Mouse (Mus musculus) left cerebral cortex, adult 18-20 months (tissue): ENCODE data around the gene Rnf213. TPM values are rescaled to one million over a fixed set of nuclear protein-coding genes. Genes with fewer than 3 reads are reported as not detected.
A peak's percentile ranks its signal among the peaks of the same experiment; 100 is the strongest.

Experiments used
- DNase-seq, 2 experiments: peaks; one replicate each; pipeline ENCODE4 v3.0.0; 2021 to 2022; ENCODE audit warnings: low spot score in 2 of 2, mixed read lengths in 1 of 2
- total RNA-seq, 2 experiments: library from RNA; stranded (reverse); gene quantifications; 2 replicates each; pipeline ENCODE4 v1.2.3; 2021

The Rnf213 gene
- total RNA-seq, 2 experiments from 2014 or later = 3.6 to 4.0 TPM

DNA sequence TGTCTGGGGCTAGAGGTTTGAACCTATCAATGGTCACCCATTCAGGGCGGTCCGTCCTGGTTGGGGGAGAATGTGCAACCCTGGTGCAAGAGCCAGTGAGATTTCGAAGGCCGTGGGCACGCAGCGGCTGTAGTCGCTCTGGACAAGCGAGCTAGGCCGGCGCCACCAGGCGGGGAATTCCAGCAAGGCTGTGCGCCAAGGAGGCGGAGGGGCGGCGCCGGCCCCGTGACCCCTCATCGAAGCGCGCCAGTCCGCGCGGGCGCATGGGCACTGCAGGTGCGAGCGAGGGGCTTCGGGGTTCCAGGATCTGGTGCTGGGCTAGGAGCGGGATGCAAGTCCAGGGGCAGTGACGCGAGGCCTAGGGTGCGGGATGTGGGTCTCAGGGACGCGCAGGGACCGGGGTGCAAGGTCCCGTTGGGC is 3.0 kb upstream of the Rnf213 start:
- peak; percentile 44 to 54 for DNase-seq

- DNase-seq = peak; percentile 20 to 44
These were observed 2.3 kb upstream of the Rnf213 start for GRCm38 (mm10) chr11:119390271-119391231.

DNA sequence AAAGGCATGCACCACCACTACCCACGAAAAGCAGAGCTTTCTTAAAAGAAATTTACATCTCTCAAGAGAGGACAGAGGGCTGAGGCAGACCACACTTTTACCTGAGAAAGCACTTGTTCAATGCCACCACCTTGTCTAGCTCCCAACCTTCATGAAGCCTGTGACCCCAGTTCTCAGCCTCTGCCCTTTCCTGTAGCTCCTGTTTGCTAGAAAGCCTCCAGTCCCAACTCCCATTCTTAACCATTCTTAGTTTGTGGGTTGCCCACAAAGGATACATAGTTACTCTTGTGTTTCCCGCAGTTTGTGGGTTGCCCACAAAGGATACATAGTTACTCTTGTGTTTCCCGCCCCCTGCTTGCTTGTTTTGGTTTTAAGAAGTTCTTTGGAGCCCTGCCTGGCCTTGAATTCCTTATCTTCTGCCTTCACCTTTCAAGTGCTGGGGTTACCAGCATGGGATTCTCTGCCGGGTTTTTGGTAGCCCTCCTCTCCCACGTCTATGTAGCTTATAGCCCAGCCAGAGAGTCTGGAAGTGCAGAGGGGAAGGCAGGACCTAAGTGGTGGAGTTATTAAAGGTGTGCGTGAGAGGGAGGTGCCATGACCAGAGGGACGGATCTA is 1.4 kb upstream of the Rnf213 start:
- no peak for DNase-seq

- no peak for DNase-seq
These were observed 792 bp upstream of the Rnf213 start for GRCm38 (mm10) chr11:119392001-119392614.

GRCm38 (mm10) chr11:119393483-119393804 is 544 bp downstream of the Rnf213 start:
- no peak for DNase-seq

GRCm38 (mm10) chr11:119394210-119394609 is 1.3 kb downstream of the Rnf213 start:
- DNase-seq = no peak

- DNase-seq = no peak
These were observed 2.5 kb downstream of the Rnf213 start for GRCm38 (mm10) chr11:119395394-119395793.

DNA sequence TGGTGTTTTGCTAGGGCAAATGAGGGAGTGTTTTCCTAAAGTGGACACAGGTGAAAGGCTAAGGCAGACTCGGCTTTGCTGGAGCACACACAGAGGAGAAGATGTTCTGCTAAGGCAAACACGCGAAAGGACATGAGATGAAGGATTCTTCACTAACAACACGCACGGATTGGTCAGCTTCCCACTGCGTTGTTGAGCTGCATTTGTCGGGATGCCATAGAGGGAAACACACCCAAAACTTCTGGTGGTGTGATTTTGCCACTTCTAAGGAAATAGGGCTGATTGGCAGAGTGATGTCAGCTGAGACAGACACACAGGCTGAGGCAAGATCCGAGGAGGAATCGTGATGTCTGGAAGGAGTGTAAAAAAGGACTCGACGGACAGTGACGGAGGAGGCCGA is 3.0 kb downstream of the Rnf213 start:
- DNase-seq = no peak

DNA sequence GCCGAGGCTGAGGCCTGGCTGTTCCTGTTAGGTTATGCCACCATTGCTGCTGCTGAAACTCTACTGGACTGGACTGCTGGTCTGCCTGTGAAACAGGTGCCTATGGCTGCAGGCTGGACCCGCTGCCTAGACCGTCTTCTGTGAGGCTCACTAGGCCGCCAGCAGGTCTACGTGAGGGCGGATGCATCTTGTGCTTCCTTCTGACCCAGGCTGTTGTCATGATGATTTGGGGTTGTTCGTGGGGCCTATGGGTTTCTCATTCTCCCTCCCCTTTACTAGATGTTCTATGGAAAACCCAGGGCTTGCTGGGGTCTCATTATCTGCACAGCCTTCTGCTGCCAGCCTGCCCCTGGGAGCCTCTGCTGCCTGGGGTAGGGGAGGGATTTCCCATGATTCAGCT is 3.6 kb downstream of the Rnf213 start:
- DNase-seq = no peak

GRCm38 (mm10) chr11:119402501-119403160 is 9.7 kb downstream of the Rnf213 start:
- DNase-seq = no peak

GRCm38 (mm10) chr11:119404627-119405026 is 11.7 kb downstream of the Rnf213 start:
- no peak for DNase-seq

DNA sequence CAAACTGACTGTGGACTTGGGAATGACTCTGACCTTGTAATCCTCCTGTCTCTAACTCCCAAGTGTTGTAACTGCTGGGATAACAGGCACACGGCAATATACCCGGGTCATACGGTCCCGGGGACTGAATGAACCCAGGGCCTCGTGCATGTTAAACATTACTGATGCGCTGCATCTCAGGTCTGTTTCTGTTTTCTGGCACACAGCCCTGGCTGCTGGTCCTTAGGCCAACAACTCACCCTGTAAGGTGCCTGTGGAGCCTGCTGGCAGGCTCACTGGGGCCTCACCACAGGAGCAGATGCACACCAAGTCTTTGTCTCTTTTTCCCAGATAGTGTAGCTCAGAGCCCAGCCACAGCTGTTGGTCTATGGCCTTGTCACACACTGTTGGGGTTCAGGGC is 14.5 kb downstream of the Rnf213 start:
- no peak for DNase-seq

DNA sequence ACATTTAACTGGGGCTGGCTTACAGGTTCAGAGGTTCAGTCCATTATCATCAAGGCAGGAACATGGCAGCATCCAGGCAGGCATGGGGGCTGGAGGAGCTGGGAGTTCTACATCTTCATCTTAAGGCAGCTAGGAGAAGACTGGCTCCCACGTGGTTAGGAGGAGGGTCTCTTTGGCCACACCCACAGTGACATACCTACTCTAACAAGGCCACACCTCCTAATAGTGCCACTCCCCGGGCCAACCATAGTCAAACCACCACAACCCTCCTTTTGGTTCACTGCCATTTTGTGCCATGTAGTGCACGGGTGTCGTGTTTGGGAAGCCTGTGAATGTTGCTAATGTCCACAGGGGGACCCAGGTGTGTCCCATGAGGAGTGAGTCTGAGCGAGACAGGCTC is 15.1 kb downstream of the Rnf213 start:
- no peak for DNase-seq

DNA sequence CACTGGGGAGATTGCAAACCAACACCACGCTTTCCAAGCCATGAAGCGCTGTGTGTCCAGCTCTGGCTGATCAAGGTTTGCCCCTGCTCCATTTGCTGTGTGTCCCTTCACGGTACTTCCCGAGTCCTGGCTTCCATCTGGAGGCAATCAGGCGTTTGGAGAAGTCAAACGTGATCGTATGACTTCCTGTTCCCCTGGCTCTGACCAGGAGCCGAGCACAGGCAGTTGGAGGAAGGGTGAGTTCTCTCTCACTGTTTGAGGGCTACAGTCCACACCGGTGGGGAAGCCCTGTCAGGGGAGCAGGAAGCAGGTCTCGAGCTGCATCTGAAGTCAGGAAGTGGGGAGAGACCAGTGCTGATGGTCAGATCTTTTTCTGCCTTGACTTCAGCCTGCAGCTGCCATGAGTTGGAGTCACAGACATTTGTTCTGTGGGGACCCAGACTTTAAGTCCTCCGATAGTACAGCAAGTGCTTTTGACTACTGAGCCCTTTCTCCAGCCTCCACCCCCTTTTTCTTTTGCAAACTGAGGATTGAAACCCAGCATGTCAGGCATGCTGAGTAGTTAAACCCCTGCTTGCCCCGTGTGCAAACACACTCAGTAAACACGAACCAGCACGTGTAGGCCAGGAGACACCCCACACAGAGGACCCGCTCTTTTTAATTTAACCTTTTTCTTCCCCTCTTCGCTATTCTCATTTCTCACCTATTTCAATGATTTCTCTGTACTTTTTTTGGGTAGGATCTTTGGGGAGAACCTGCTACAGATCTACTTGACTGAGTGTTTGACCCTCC is 26.6 kb downstream of the Rnf213 start:
- no peak for DNase-seq

- no peak for DNase-seq
These were observed 27.5 kb downstream of the Rnf213 start for GRCm38 (mm10) chr11:119420426-119420825.

DNA sequence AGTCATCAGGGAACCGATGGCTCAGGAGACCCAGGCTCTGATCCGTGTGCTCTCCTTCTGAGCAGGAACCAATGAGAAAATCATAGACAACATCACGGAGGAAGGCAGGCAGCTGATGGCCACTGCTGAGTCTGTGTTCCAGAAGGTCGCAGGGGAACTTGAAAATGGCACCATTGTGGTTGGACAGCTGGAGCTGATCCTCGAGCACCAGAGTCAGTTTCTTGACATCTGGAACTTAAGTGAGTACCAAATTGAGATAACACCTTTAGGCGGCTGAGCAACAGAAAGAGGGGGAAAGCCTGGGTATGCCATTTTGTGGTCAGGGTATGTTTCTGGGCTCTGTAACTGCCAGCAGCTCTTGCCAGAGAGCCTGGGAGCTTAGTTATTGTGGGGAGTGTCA is 34.5 kb downstream of the Rnf213 start:
- DNase-seq = no peak

DNA sequence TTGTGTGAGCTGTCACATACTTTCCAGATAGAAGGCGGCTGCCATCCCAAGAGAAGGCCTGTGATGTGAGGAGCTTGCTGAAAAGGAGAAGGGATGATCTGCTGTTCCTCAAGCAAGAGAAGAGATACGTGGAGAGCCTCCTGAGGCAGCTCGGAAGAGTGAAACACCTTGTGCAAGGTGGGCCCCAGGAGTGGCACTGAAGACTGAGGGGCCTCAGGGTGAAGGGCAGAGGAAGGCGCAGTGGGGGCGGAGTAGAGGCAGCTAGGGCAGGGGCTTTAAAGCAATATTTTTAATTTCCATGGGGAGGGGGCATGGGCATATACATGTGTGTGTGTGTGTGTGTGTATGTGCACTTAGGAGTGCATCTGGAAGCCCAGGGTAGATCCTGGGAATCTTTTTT is 35.1 kb downstream of the Rnf213 start:
- no peak for DNase-seq

DNA sequence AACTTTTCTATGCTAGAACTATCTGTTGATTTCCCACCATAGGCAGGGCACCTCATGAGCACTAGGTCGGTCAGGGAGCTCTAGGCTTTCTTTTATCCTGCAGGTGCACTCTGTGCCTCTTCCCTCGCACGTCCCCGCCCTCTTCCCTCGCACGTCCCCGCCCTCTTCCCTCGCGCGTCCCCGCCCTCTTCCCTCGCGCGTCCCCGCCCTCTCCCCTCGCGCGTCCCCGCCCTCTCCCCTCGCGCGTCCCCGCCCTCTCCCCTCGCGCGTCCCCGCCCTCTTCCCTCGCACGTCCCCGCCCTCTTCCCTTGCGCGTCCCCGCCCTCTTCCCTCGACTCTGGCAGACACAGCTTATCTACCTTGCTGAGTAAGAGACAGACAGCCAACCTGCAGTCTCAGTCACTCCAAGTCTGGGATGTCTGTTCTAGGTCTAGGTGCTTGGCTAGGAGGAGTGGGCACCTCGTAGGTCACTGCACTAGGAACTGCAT is 35.8 kb downstream of the Rnf213 start:
- no peak for DNase-seq

DNA sequence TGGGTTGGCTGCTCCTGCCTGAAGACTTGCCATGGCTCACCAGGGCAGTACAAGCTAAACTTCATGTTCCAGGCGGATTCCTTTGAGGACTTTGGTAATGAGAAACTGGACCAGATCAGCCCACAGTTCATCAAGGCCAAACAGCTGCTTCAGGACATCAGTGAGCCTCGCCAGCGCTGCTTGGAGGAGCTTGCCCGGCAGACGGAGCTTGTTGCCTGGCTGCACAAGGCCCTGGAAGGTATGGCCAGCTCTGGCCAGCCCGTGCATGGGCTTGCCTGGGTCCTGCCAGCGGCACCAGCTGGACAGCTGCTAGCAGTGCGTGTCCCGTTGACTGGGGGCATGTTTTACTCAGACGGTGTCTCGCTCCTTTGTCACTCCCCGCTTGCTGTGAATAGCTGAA is 38.6 kb downstream of the Rnf213 start:
- no peak for DNase-seq

DNA sequence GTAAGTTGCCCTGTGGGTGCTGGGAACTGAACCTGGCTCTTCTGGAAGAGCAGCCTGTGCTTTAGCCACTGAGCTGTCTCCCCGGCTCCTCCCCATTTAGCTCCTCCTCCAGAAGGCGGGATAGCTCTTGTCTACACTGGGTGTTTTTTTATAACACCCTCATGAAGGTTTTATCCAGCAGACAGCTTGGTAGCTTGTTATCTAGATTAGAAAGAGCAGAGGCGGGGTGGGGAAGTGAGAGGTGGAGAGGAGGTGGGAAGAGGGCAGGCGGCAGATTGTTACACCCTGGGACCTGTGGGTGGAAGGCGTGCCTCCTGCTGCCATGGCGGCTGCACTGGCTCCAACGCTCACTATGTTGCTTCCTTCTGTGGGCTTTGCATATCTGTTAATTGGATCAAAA is 39.8 kb downstream of the Rnf213 start:
- no peak for DNase-seq

DNA sequence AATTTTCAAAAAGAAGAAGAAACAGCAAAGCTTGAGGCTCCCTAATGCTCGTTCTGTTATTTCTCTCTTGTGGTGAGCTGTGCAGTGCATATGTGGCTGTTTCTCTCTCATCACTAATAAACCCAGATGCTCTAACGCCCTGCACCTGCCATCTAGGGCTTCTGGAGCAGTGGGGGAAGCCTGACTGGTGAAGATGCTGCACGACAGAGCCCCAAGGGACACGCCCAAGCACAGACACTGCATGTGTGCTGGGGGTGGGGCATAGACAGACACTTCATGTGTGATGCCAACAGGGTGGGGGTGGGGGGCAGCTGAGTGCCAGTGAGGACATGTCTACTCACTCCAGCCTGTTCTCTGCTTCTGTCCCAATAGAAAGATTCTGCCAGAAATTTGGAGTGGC is 41.4 kb downstream of the Rnf213 start:
- DNase-seq = no peak
